Comparison of ENCODE assay signal across 8 mouse cellular contexts in the genomic region with DNA sequence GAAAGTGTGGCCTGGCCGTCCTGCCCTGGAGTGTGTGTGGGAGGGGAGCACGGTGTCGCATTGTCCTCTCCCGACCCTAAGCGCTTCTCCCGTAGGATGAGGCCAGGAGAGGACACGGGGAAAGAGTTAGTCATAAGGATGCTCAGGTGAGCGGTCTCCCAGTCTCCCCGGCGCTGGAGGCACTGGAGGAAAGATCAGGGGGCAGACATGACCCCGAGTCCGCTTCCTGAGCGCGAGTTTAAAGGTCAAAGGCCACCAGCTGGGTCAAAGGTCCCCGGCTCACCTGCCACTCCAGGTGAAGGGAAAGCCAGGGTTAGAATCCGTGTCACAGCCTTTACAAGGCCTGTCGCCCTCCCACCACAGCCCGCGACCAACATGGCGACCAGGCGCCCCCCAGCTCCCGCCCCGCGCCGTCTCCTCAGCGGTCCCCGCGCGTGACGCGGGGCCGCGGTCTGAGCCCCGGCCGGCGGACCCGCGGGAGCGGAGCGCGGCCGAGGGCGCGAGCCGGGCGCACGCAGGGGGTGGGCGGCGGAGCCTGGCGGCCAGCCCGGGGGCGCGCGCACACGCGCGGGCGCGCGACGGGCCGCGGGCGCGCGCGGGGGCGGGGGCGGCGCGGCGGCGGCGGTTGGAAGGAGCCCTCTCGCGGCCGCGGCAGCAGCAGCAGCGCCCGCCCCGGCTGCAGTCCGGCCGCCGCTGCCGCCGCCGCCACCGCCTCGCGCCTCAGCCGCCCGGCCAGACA. TPM values are rescaled to one million over a fixed set of nuclear protein-coding genes. Genes with fewer than 3 reads are reported as not detected.
A peak's percentile ranks its signal among the peaks of the same experiment; 100 is the strongest.
DNase-seq lines count a peak whose midpoint lies in the region; ATAC-seq and TF ChIP-seq lines count a peak whose summit lies in the region.

A gene (plus strand): TSS at position 594 of the 739 bp plus-strand sequence.

- TF ChIP-seq CTCF in lung, postnatal 0 days (IDR thresholded peaks at IDR 0.05), result no peak

- H3K9me3 ChIP-seq in ES-E14 (ENCODE audit: control insufficient read depth, insufficient read depth, low read depth, low read length), result no peaks in the 10 kb centered on the region
- H3K9me3 ChIP-seq in forebrain, embryonic 16.5 days (ENCODE audit: control insufficient read depth, low read length), result no peaks in the 10 kb centered on the region
- H3K9me3 ChIP-seq in lung, postnatal 0 days (ENCODE audit: low read length), result no peaks in the 10 kb centered on the region

- in situ Hi-C loops in ES-E14 (cut with MboI; ENCODE audit: low sequenced_read_pairs in 2 of 2, unreplicated experiment in 2 of 2), result no loop called here

- peak within 1 kb of the TSS; percentile 98 for H3K4me2 ChIP-seq in forebrain, embryonic 16.5 days (ENCODE audit: low read length)
- H3K4me2 ChIP-seq in lung, postnatal 0 days (replicated peaks; ENCODE audit: low read depth, low read length), result peak within 1 kb of the TSS; percentile 97

- peak; percentile 31 for DNase-seq in ES-E14 (ENCODE audit: low read depth, low spot score)
- peak; percentile 87 for DNase-seq in cerebellum, adult 11-12 months
- DNase-seq in heart, postnatal 36 days, result peak; percentile 67 to 71
- DNase-seq in layer of hippocampus, adult 8-10 months (ENCODE audit: low spot score in 2 of 2), result peak; percentile 56 to 59
- peak; percentile 85 for DNase-seq in lung, postnatal 0 days (ENCODE audit: low spot score)
- peak; percentile 36 for DNase-seq in ovary, postnatal 14 days (ENCODE audit: low spot score)
- DNase-seq in thymus, postnatal 25 days, result peak; percentile 63

- ATAC-seq in forebrain, embryonic 16.5 days, result peak; percentile 76
- ATAC-seq in lung, postnatal 0 days, result peak; percentile 91

- WGBS in forebrain, embryonic 16.5 days, result under 1% methylated on average over 62 of the region's 92 CpGs
- under 1% methylated on average over 37 of the region's 92 CpGs for WGBS in lung, postnatal 0 days

- no peaks in the 10 kb centered on the region for H3K27me3 ChIP-seq in forebrain, embryonic 16.5 days (replicated peaks; ENCODE audit: control insufficient read depth, insufficient read depth, low read length)
- H3K27me3 ChIP-seq in lung, postnatal 0 days (replicated peaks; ENCODE audit: insufficient read depth, low read length), result no peaks in the 10 kb centered on the region

- TF ChIP-seq EP300 in lung, postnatal 0 days (IDR thresholded peaks at IDR 0.05), result no peak

- no peak within 1 kb of the TSS for H3K27ac ChIP-seq in ES-E14 (ENCODE audit: insufficient read depth, low read depth, low read length, poor library complexity, severe bottlenecking)
- H3K27ac ChIP-seq in forebrain, embryonic 16.5 days (ENCODE audit: low read length), result peak within 1 kb of the TSS; percentile 91
- H3K27ac ChIP-seq in lung, postnatal 0 days (ENCODE audit: low read length), result peak within 1 kb of the TSS; percentile 71

- H3K36me3 ChIP-seq in ES-E14 (ENCODE audit: control insufficient read depth, insufficient read depth, low read length, poor library complexity, severe bottlenecking), result no peaks in the 10 kb centered on the region
- no peaks in the 10 kb centered on the region for H3K36me3 ChIP-seq in forebrain, embryonic 16.5 days (ENCODE audit: control insufficient read depth, insufficient read depth)
- no peaks in the 10 kb centered on the region for H3K36me3 ChIP-seq in lung, postnatal 0 days (ENCODE audit: insufficient read depth, low read length)

- no peaks in the 10 kb centered on the region for H3K4me1 ChIP-seq in ES-E14 (ENCODE audit: control insufficient read depth in 2 of 2, insufficient read depth in 2 of 2, low read length in 2 of 2, poor library complexity in 1 of 2)
- peaks cover 5% of the 10 kb centered on the region for H3K4me1 ChIP-seq in forebrain, embryonic 16.5 days (replicated peaks; ENCODE audit: control insufficient read depth, insufficient read depth, low read length)
- no peaks in the 10 kb centered on the region for H3K4me1 ChIP-seq in lung, postnatal 0 days (ENCODE audit: insufficient read depth, low read depth, low read length)

- intact Hi-C loops in heart, postnatal 36 days (cut with DNase I), result loop anchor here (5.0 kb wide), 1 partner anchor 183 kb away; a partner anchor contains a TSS

- H3K9ac ChIP-seq in ES-E14 (ENCODE audit: insufficient read depth, low read depth, low read length, poor library complexity, severe bottlenecking), result peak within 1 kb of the TSS; percentile 82
- H3K9ac ChIP-seq in forebrain, embryonic 16.5 days (replicated peaks; ENCODE audit: low read depth, low read length), result peak within 1 kb of the TSS; percentile 94
- peak within 1 kb of the TSS; percentile 69 for H3K9ac ChIP-seq in lung, postnatal 0 days (replicated peaks; ENCODE audit: low read depth)

- peak within 1 kb of the TSS; percentile 78 to 89 for H3K4me3 ChIP-seq in ES-E14 (ENCODE audit: insufficient read depth in 1 of 2, low read depth in 1 of 2, low read length in 2 of 2, poor library complexity in 1 of 2, severe bottlenecking in 1 of 2)
- H3K4me3 ChIP-seq in forebrain, embryonic 16.5 days (replicated peaks; ENCODE audit: low read length), result peak within 1 kb of the TSS; percentile 93
- H3K4me3 ChIP-seq in lung, postnatal 0 days (ENCODE audit: low read depth, low read length), result peak within 1 kb of the TSS; percentile 81

TF ChIP-seq in ES-E14, 5 proteins besides CTCF, POLR2A, EP300 and RAD21:
- TF ChIP-seq ZC3H11A (IDR thresholded peaks at IDR 0.05; ENCODE audit: borderline replicate concordance, low read depth, low read length), result no peak
- peak; percentile 24; the same call in 1 of the 2 replicates for TF ChIP-seq CHD2 (IDR thresholded peaks at IDR 0.05; ENCODE audit: low read depth, low read length)
TF ChIP-seq in ES-E14: peak in this region for 1.

RNA-seq across cellular contexts. Expression of the gene that starts here (rescaled TPM):
- 1.8 and 2.3 TPM in 2 replicates for total RNA-seq in ES-E14 (2012; rRNA removed)
- 13.0 and 14.7 TPM in 2 replicates for polyA plus RNA-seq in forebrain, embryonic 16.5 days (2015; fragmentation: Nextera tagmentation; extraction: Ambion mirVana)
- 1 to 10 TPM; 1.6 to 2.5 TPM for total RNA-seq in heart, postnatal 36 days (2021)
- total RNA-seq in layer of hippocampus, adult 8-10 months (2022), result 10 to 100 TPM; 37.9 to 43.5 (median 40.1) TPM
- polyA plus RNA-seq in lung, postnatal 0 days (2015; fragmentation: Nextera tagmentation; extraction: Ambion mirVana), result 1.4 and 1.6 TPM in 2 replicates

Comparison
In these comparisons a context has a peak if more than half of its experiments do, and no peak if none do; other contexts are left out.
1. RNA of the gene that starts here (total RNA-seq): 37.9 to 43.5 TPM in layer of hippocampus, adult 8-10 months; 1.6 to 2.5 TPM in heart, postnatal 36 days and 1.8 to 2.3 TPM in ES-E14; every median in the first group is over 10 times any median in the second.
2. DNase-seq: peak in every context shown above with its lines; median percentile 87 in cerebellum, adult 11-12 months; 85 in lung, postnatal 0 days; 69 in heart, postnatal 36 days; 63 in thymus, postnatal 25 days; 58 in layer of hippocampus, adult 8-10 months; 36 in ovary, postnatal 14 days; 31 in ES-E14.
3. Peak in every context shown above with its lines, with median percentiles within 50 percentile points of each other: H3K4me3 ChIP-seq and H3K9ac ChIP-seq.